In genomic region chr8:4263105-4263791, GRCm38 (mm10) we compare ENCODE assay signal across 26 mouse cellular contexts. TPM values are rescaled to one million over a fixed set of nuclear protein-coding genes. Genes with fewer than 3 reads are reported as not detected.
DNase-seq lines count a peak whose midpoint lies in the region; ATAC-seq lines count a peak whose summit lies in the region.
"Had no signal": no experiment of that assay in that cellular context is flagged by ENCODE, and none has a peak within 500 bp of the region (broad histone marks: within the 10 kb centered on the region; RNA-seq: fewer than 3 reads in every experiment).

No protein-coding gene starts in this region.

- no peak for ATAC-seq in forebrain, embryonic 11.5 days (replicated peaks; ENCODE audit: low FRiP score)
- ATAC-seq: forebrain, embryonic 15.5 days; intestine, postnatal 0 days had no signal

- H3K27me3 ChIP-seq in forebrain, embryonic 11.5 days (ENCODE audit: control insufficient read depth, insufficient read depth, low read length), result no peaks in the 10 kb centered on the region
- H3K27me3 ChIP-seq: forebrain, embryonic 15.5 days; heart, embryonic 13.5 days; limb, embryonic 12.5 days; liver, embryonic 15.5 days; neural tube, embryonic 15.5 days had no signal

- no peak overlapping the region for H3K4me3 ChIP-seq in forebrain, embryonic 11.5 days (ENCODE audit: low read depth, low read length)
- H3K4me3 ChIP-seq: forebrain, embryonic 15.5 days; heart, embryonic 13.5 days; limb, embryonic 12.5 days; liver, embryonic 15.5 days; neural tube, embryonic 15.5 days had no signal

- no peak overlapping the region for H3K9ac ChIP-seq in forebrain, embryonic 11.5 days (ENCODE audit: low read length)
- H3K9ac ChIP-seq: forebrain, embryonic 15.5 days; heart, embryonic 13.5 days; hindbrain, embryonic 14.5 days; limb, embryonic 12.5 days; liver, embryonic 15.5 days; lung, embryonic 14.5 days; neural tube, embryonic 15.5 days had no signal

- H3K27ac ChIP-seq in forebrain, embryonic 11.5 days (ENCODE audit: low read depth, low read length), result no peak overlapping the region
- H3K27ac ChIP-seq: forebrain, embryonic 15.5 days; heart, embryonic 13.5 days; hindbrain, embryonic 14.5 days; limb, embryonic 12.5 days; liver, embryonic 15.5 days; neural tube, embryonic 15.5 days; stomach, postnatal 0 days had no signal

- H3K4me1 ChIP-seq in forebrain, embryonic 11.5 days (replicated peaks; ENCODE audit: control insufficient read depth, insufficient read depth, low read length), result 0 out of 2 replicates have a peak, but pooled peaks cover 6% of the 10 kb centered on the region

- no peak overlapping the region for H3K4me2 ChIP-seq in forebrain, embryonic 11.5 days (ENCODE audit: low read depth, low read length, severe bottlenecking)
- H3K4me2 ChIP-seq: forebrain, embryonic 15.5 days; heart, embryonic 13.5 days; hindbrain, embryonic 14.5 days; limb, embryonic 12.5 days; liver, embryonic 15.5 days; lung, embryonic 14.5 days; neural tube, embryonic 15.5 days had no signal

- 91% methylated on average over 8 of the region's 8 CpGs for WGBS in forebrain, embryonic 11.5 days

- peaks cover 8% of the 10 kb centered on the region for H3K36me3 ChIP-seq in forebrain, embryonic 11.5 days (ENCODE audit: control insufficient read depth, insufficient read depth, low read length)

- peak; percentile 3 for DNase-seq in kidney, postnatal 10 days
- no peak for DNase-seq in kidney, adult 9 months
- DNase-seq in right cerebral cortex, adult 2 months (ENCODE audit: low spot score in 2 of 2), result peak; percentile 40 to 48
- DNase-seq in right cerebral cortex, postnatal 25 days, result no peak
- peak; percentile 88 for DNase-seq in brain, adult 2 months (ENCODE audit: low read depth, low spot score)
- no peak for DNase-seq in forebrain, embryonic 11.5 days (ENCODE audit: low spot score)
- no peak for DNase-seq in Muller cell, postnatal 12 days (ENCODE audit: inconsistent ontology term)
- DNase-seq: adrenal gland, postnatal 36 days; cerebellum, adult 8-10 months; cerebellum, postnatal 25 days; gastrocnemius, postnatal 10 days; heart, postnatal 10 days; kidney, postnatal 25 days; lung, embryonic 14.5 days; lung, postnatal 14 days; midbrain, embryonic 14.5 days; thymus, postnatal 14 days had no signal

- no peaks in the 10 kb centered on the region for H3K9me3 ChIP-seq in forebrain, embryonic 11.5 days (ENCODE audit: control insufficient read depth, low read length)
- H3K9me3 ChIP-seq: forebrain, embryonic 15.5 days; G1E; heart, embryonic 13.5 days; limb, embryonic 12.5 days; liver, embryonic 15.5 days; neural tube, embryonic 15.5 days had no signal

RNA-seq across cellular contexts. Expression of gene Ctxn1, which starts 4.2 kb away (rescaled TPM):
- 153 and 167 TPM in 2 replicates for polyA plus RNA-seq in forebrain, embryonic 11.5 days (2014; fragmentation: Nextera tagmentation; extraction: Ambion mirVana)

RNA-seq across cellular contexts. Expression of gene Snapc2, which starts 10.4 kb away (rescaled TPM):
- polyA plus RNA-seq in forebrain, embryonic 11.5 days (2014; fragmentation: Nextera tagmentation; extraction: Ambion mirVana), result 64.4 and 77.5 TPM in 2 replicates

RNA-seq across cellular contexts. Expression of gene Timm44, which starts 12.5 kb away (rescaled TPM):
- polyA plus RNA-seq in forebrain, embryonic 11.5 days (2014; fragmentation: Nextera tagmentation; extraction: Ambion mirVana), result 67.0 and 75.3 TPM in 2 replicates

RNA-seq across cellular contexts. Expression of gene Tgfbr3l, which starts 15.2 kb away (rescaled TPM):
- 3.3 and 4.0 TPM in 2 replicates for polyA plus RNA-seq in forebrain, embryonic 11.5 days (2014; fragmentation: Nextera tagmentation; extraction: Ambion mirVana)

RNA-seq across cellular contexts. Expression of gene Gm49320, which starts 24.6 kb away (rescaled TPM):
- polyA plus RNA-seq in forebrain, embryonic 11.5 days (2014; fragmentation: Nextera tagmentation; extraction: Ambion mirVana), result 0.88 and 0.90 TPM in 2 replicates

Comparison
In these comparisons a context has a peak if more than half of its experiments do, and no peak if none do; other contexts are left out.
1. DNase-seq: peak in kidney, postnatal 10 days (single experiment), right cerebral cortex, adult 2 months (2 of 2) and brain, adult 2 months (single experiment); none in kidney, adult 9 months (single experiment), right cerebral cortex, postnatal 25 days (single experiment), forebrain, embryonic 11.5 days (single experiment) and Muller cell, postnatal 12 days (single experiment).